Mouse (Mus musculus) forebrain, embryonic 11.5 days (tissue): ENCODE measurements at regions not wholly inside any gene's neighbourhood (a gene's known extent, or its start where the extent isn't known, plus 50 kb on each side); places are given as distances from the start of the nearest gene placed in this dataset.

ENCODE experiments used
- ATAC-seq: fragments of 200-750 bp; cut with Nextera tagmentation; replicated peaks from 2 replicates; pipeline ENCODE4 v1.8.0; 2017; ENCODE audit warnings: moderate TSS enrichment; ENCODE audit not compliant: low FRiP score
- DNase-seq: peaks from one replicate; pipeline ENCODE4 v3.0.0-alpha.2; 2017; ENCODE audit warnings: low spot score
- H3K27ac ChIP-seq: fragments of 300-500 bp; sonication (generic); 2 replicates; pipeline ENCODE4 v1.5.1; 2014; ENCODE audit warnings: low read depth, low read length
- H3K27me3 ChIP-seq: fragments of 300-500 bp; sonication (generic); 2 replicates; pipeline ENCODE4 v1.6.1; 2014; ENCODE audit warnings: mild to moderate bottlenecking, low read length, mixed read lengths; ENCODE audit not compliant: control insufficient read depth, insufficient read depth
- H3K36me3 ChIP-seq: fragments of 300-500 bp; sonication (generic); 2 replicates; pipeline ENCODE4 v1.6.1; 2014; ENCODE audit warnings: mild to moderate bottlenecking, low read length, moderate library complexity, mixed read lengths; ENCODE audit not compliant: control insufficient read depth, insufficient read depth
- H3K4me1 ChIP-seq: fragments of 300-500 bp; sonication (generic); replicated peaks from 2 replicates; pipeline ENCODE4 v1.6.1; 2014; ENCODE audit warnings: low read length, mixed read lengths; ENCODE audit not compliant: control insufficient read depth, insufficient read depth
- H3K4me2 ChIP-seq: fragments of 300-500 bp; sonication (generic); 2 replicates; pipeline ENCODE4 v1.6.1; 2014; ENCODE audit warnings: low read depth, mild to moderate bottlenecking, low read length, moderate library complexity, mixed read lengths; ENCODE audit not compliant: severe bottlenecking
- H3K4me3 ChIP-seq: fragments of 300-500 bp; sonication (generic); 2 replicates; pipeline ENCODE4 v1.5.1; 2014; ENCODE audit warnings: low read depth, low read length
- H3K9ac ChIP-seq: fragments of 300-500 bp; sonication (generic); 2 replicates; pipeline ENCODE4 v1.6.1; 2014; ENCODE audit warnings: low read length
- H3K9me3 ChIP-seq: fragments of 300-500 bp; sonication (generic); 2 replicates; pipeline ENCODE4 v1.6.1; 2016; ENCODE audit warnings: low read length, mixed read lengths; ENCODE audit not compliant: control insufficient read depth
- WGBS: fragments of 180-500 bp; shearing (Covaris S2); extraction: QIAGEN DNeasy Blood & Tissue Kit; methylation state at CpG from one replicate; pipeline ENCODE4 v1.1.7; 2014; 5-methylcytosine and 5-hydroxymethylcytosine counted together

GRCm38 (mm10) chr13:110798313-110798712 is 403.5 kb downstream of the Plk2 start:
- no peak for DNase-seq
- no peak overlapping the region for H3K4me2 ChIP-seq
- H3K27me3 ChIP-seq, result no peaks in the 10 kb centered on the region
- 70% methylated on average over 7 of the region's 7 CpGs for WGBS
- no peaks in the 10 kb centered on the region for H3K36me3 ChIP-seq
- H3K4me1 ChIP-seq, result no peaks in the 10 kb centered on the region
- no peak overlapping the region for H3K27ac ChIP-seq
- ATAC-seq, result no peak
- no peak overlapping the region for H3K9ac ChIP-seq
- no peaks in the 10 kb centered on the region for H3K9me3 ChIP-seq
- H3K4me3 ChIP-seq, result no peak overlapping the region

DNA sequence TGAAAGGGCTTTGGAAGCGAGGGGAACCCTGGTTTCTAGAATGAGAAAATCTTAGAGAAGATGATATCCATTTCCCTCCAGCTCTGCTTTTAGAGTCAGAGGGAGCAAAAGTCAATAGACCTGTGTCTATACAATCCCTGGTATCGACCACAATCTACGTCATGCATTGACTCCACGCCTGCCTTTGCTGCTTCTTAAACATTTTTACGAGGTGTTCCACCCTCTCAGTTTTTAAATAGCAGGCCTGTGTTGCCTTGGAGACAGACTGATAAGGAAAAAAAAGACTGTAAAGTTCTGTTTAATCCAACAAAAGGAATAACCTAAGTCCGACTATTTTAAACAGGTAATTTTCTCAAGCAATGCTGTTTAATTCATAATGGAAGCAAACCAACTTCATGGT is 408.0 kb downstream of the Plk2 start:
- H3K27ac ChIP-seq, result no peak overlapping the region
- no peak overlapping the region for H3K4me2 ChIP-seq
- no peak for DNase-seq
- H3K9me3 ChIP-seq, result no peaks in the 10 kb centered on the region
- H3K27me3 ChIP-seq, result no peaks in the 10 kb centered on the region
- WGBS, result 91% methylated on average over 6 of the region's 6 CpGs
- ATAC-seq, result no peak
- H3K4me3 ChIP-seq, result no peak overlapping the region
- no peak overlapping the region for H3K9ac ChIP-seq
- H3K36me3 ChIP-seq, result no peaks in the 10 kb centered on the region
- H3K4me1 ChIP-seq, result no peaks in the 10 kb centered on the region

GRCm38 (mm10) chr13:110812401-110812800 is 417.6 kb downstream of the Plk2 start:
- 85% methylated on average over 6 of the region's 6 CpGs for WGBS
- no peaks in the 10 kb centered on the region for H3K9me3 ChIP-seq
- ATAC-seq (no peak), DNase-seq (no peak)
- no peak overlapping the region for H3K9ac ChIP-seq
- H3K4me3 ChIP-seq, result no peak overlapping the region
- H3K27me3 ChIP-seq, result no peaks in the 10 kb centered on the region
- no peaks in the 10 kb centered on the region for H3K36me3 ChIP-seq
- no peak overlapping the region for H3K4me2 ChIP-seq
- H3K4me1 ChIP-seq, result no peaks in the 10 kb centered on the region
- no peak overlapping the region for H3K27ac ChIP-seq

GRCm38 (mm10) chr13:110814066-110814465 is 419.2 kb downstream of the Plk2 start:
- no peak overlapping the region for H3K9ac ChIP-seq
- no peaks in the 10 kb centered on the region for H3K4me1 ChIP-seq
- no peak for DNase-seq
- H3K4me2 ChIP-seq, result no peak overlapping the region
- no peak overlapping the region for H3K4me3 ChIP-seq
- ATAC-seq, result no peak
- no peaks in the 10 kb centered on the region for H3K9me3 ChIP-seq
- no peak overlapping the region for H3K27ac ChIP-seq
- 63% methylated on average over 1 of the region's 1 CpGs for WGBS
- H3K27me3 ChIP-seq, result no peaks in the 10 kb centered on the region
- H3K36me3 ChIP-seq, result no peaks in the 10 kb centered on the region

DNA sequence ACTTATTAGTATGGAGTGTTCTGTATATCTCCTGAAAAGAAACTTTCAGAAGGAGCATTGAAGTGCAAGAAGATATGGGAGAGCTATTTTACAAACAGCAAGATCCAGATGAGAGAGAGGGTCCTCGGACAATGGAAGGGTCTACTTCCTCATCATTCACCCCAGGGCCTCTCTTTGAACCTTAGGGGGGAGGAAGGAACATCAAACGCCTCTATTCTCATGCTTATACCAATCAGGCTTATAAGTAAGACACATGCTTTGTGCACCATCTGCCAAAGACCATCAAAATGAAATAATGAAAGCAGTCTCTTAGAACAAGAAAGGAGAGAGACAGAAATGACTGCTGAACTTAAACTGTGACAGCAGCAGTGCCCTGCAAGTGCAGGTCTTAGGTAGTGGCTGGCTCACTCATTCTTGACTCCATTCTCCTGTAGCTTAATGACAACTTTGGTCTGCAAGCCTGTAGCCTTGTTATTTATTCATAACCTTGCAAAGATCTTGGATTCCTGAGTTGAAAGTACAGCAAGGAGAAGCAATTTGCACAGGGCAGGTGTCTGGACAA is 424.5 kb downstream of the Plk2 start:
- H3K27me3 ChIP-seq, result no peaks in the 10 kb centered on the region
- H3K4me2 ChIP-seq, result no peak overlapping the region
- no peaks in the 10 kb centered on the region for H3K4me1 ChIP-seq
- no peak overlapping the region for H3K4me3 ChIP-seq
- no peaks in the 10 kb centered on the region for H3K9me3 ChIP-seq
- H3K36me3 ChIP-seq, result no peaks in the 10 kb centered on the region
- no peak overlapping the region for H3K9ac ChIP-seq
- ATAC-seq, result no peak
- no peak overlapping the region for H3K27ac ChIP-seq
- 44% methylated on average over 2 of the region's 2 CpGs for WGBS
- no peak for DNase-seq

GRCm38 (mm10) chr13:110824878-110825277 is 429.9 kb upstream of the Actbl2 start:
- DNase-seq (no peak), ATAC-seq (no peak)
- WGBS, result 91% methylated on average over 9 of the region's 9 CpGs
- Histone ChIP-seq H3K4me2 (no peak overlapping the region), H3K27ac (no peak overlapping the region), H3K4me1 (no peaks in the 10 kb centered on the region), H3K9ac (no peak overlapping the region), H3K27me3 (no peaks in the 10 kb centered on the region), H3K9me3 (no peaks in the 10 kb centered on the region), H3K36me3 (no peaks in the 10 kb centered on the region), H3K4me3 (no peak overlapping the region)

GRCm38 (mm10) chr13:110832442-110832841 is 422.4 kb upstream of the Actbl2 start:
- no peak for ATAC-seq
- H3K9ac ChIP-seq, result no peak overlapping the region
- H3K4me1 ChIP-seq, result no peaks in the 10 kb centered on the region
- no peaks in the 10 kb centered on the region for H3K9me3 ChIP-seq
- H3K27ac ChIP-seq, result no peak overlapping the region
- WGBS, result 67% methylated on average over 5 of the region's 5 CpGs
- no peaks in the 10 kb centered on the region for H3K36me3 ChIP-seq
- no peaks in the 10 kb centered on the region for H3K27me3 ChIP-seq
- H3K4me2 ChIP-seq, result no peak overlapping the region
- no peak overlapping the region for H3K4me3 ChIP-seq
- DNase-seq, result no peak

GRCm38 (mm10) chr13:110836936-110837335 is 417.9 kb upstream of the Actbl2 start:
- no peak overlapping the region for H3K4me2 ChIP-seq
- H3K36me3 ChIP-seq, result no peaks in the 10 kb centered on the region
- no peak overlapping the region for H3K4me3 ChIP-seq
- 62% methylated on average over 7 of the region's 7 CpGs for WGBS
- H3K27ac ChIP-seq, result no peak overlapping the region
- no peaks in the 10 kb centered on the region for H3K4me1 ChIP-seq
- H3K27me3 ChIP-seq, result no peaks in the 10 kb centered on the region
- no peak for ATAC-seq
- no peak for DNase-seq
- H3K9ac ChIP-seq, result no peak overlapping the region
- no peaks in the 10 kb centered on the region for H3K9me3 ChIP-seq

DNA sequence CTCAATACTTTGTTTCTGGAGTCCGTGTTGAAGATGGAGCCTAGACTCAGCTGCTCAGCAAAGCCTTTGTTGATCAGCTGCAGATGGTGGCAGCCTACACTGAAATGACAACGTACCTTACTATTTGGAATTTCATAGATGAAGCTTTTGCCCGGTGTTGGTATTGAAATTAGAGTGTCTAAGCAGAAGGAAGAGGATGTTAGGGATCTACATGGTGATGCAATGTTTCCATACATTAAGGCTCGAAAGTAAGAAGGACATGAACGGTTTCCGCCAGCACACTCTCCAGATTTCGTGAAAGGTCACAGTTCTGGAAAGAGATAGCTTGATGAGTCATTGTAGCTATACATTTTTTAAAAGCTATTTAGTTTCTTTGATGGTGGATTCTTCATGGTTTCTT is 412.9 kb upstream of the Actbl2 start:
- no peaks in the 10 kb centered on the region for H3K9me3 ChIP-seq
- H3K27ac ChIP-seq, result no peak overlapping the region
- H3K4me1 ChIP-seq, result no peaks in the 10 kb centered on the region
- H3K4me2 ChIP-seq, result no peak overlapping the region
- no peaks in the 10 kb centered on the region for H3K36me3 ChIP-seq
- WGBS, result 87% methylated on average over 7 of the region's 7 CpGs
- DNase-seq (no peak), ATAC-seq (no peak)
- H3K27me3 ChIP-seq, result no peaks in the 10 kb centered on the region
- no peak overlapping the region for H3K4me3 ChIP-seq
- H3K9ac ChIP-seq, result no peak overlapping the region
